Mouse (Mus musculus) G1E (cell line): ENCODE results near the gene Slc37a3.

ENCODE experiments used
- CTCF ChIP-seq: IDR thresholded peaks from 2 replicates; pipeline ENCODE4 v1.5.1; 2012; ENCODE audit warnings: low read depth, low read length, inconsistent platforms, mixed read lengths
- TAL1 ChIP-seq: conservative IDR thresholded peaks from 2 replicates; pipeline ENCODE4 v1.6.1; 2012; ENCODE audit warnings: low read depth, low read length, inconsistent platforms, mixed read lengths

DNA sequence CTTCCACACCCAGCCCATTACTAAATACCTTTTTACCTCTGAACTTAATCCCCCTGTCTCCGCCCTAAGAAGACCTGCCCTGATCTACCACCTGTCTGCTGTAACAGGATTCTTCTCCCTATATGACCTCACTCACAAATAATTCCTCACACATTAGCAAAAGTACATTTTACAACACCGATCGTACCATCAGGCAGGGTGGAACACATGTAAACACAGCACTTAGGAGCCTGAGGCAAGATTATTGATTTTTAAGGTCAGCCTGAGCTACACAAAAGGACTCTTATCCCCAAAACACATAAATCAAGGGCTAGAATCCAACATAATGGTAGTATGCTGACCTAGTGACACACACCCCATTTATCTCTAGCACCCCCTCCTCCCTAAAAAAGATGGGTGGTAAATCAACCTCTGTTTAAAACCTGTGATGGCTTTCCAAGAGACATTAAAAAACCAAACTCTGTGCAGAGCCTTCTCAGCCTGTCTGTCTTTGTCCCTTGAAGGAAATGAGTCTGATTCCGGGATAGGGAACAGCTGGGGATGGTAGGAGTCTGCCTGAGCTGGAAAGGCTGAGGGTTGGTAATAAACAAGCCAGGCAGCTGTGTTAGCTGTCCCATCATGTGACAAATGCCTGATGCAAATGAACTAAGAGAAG, 4.0 kb downstream of the Slc37a3 start:
- TF ChIP-seq CTCF (no peak), TAL1 (no peak)
